Mouse (Mus musculus) myocyte (in vitro differentiated cells): ENCODE results near the gene Crp. TPM values are rescaled to one million over a fixed set of nuclear protein-coding genes. Genes with fewer than 3 reads are reported as not detected.

Experiments
- H3K27me3 ChIP-seq: one replicate; pipeline ENCODE4 v1.6.1; 2011; ENCODE audit not compliant: control insufficient read depth, insufficient read depth, insufficient read length
- H3K36me3 ChIP-seq: one replicate; pipeline ENCODE4 v1.6.1; 2011; ENCODE audit not compliant: control insufficient read depth, insufficient read depth
- H3K4me2 ChIP-seq: one replicate; pipeline ENCODE4 v1.6.1; 2011; ENCODE audit warnings: low read depth, control low read depth
- H3K4me3 ChIP-seq: one replicate; pipeline ENCODE4 v1.5.1; 2011; ENCODE audit warnings: mild to moderate bottlenecking, control low read depth, moderate library complexity
- H3K79me2 ChIP-seq: one replicate; pipeline ENCODE4 v1.6.1; 2011; ENCODE audit not compliant: control insufficient read depth, insufficient read depth
- H3ac ChIP-seq: one replicate; pipeline ENCODE4 v1.6.1; 2011; ENCODE audit not compliant: control insufficient read depth, insufficient read length
- CEBPB ChIP-seq: IDR thresholded peaks from 2 replicates; pipeline ENCODE4 v1.6.1; 2011; ENCODE audit warnings: mild to moderate bottlenecking, moderate library complexity; ENCODE audit not compliant: poor library complexity, insufficient read depth, severe bottlenecking
- E2F4 ChIP-seq: IDR thresholded peaks from one replicate; pipeline ENCODE4 v1.6.1; 2011; ENCODE audit warnings: mild to moderate bottlenecking, control low read depth, moderate library complexity; ENCODE audit not compliant: insufficient read depth
- MAX ChIP-seq: IDR thresholded peaks from one replicate; pipeline ENCODE4 v1.6.1; 2011; ENCODE audit warnings: low read depth, mild to moderate bottlenecking, control low read depth
- MYOD1 ChIP-seq, 3 experiments: IDR thresholded peaks; one replicate each; pipeline ENCODE4 v1.6.1; 2011; ENCODE audit warnings: control low read depth in 2 of 3, low read depth in 2 of 3, mild to moderate bottlenecking in 2 of 3, moderate library complexity in 1 of 3; ENCODE audit not compliant: insufficient read length in 2 of 3, control insufficient read depth in 1 of 3
- MYOG ChIP-seq, 3 experiments: IDR thresholded peaks; one replicate each; pipeline ENCODE4 v1.6.1; 2011; ENCODE audit warnings: control low read depth in 2 of 3, low read depth in 2 of 3, mild to moderate bottlenecking in 2 of 3; ENCODE audit not compliant: insufficient read length in 2 of 3, control insufficient read depth in 1 of 3, insufficient read depth in 1 of 3
- POLR2A ChIP-seq: IDR thresholded peaks from one replicate; pipeline ENCODE4 v1.6.1; 2011; ENCODE audit warnings: low read depth, mild to moderate bottlenecking, control low read depth, moderate library complexity; ENCODE audit not compliant: insufficient read length
- POLR2AphosphoS2 ChIP-seq: IDR thresholded peaks from one replicate; pipeline ENCODE4 v1.6.1; 2011; ENCODE audit warnings: low read depth, control low read depth; ENCODE audit not compliant: insufficient read length
- REST ChIP-seq: IDR thresholded peaks from one replicate; pipeline ENCODE4 v1.6.1; 2011; ENCODE audit warnings: mild to moderate bottlenecking, control low read depth, moderate library complexity; ENCODE audit not compliant: insufficient read depth, insufficient read length
- SRF ChIP-seq: IDR thresholded peaks from one replicate; pipeline ENCODE4 v1.6.1; 2011; ENCODE audit warnings: low read depth; ENCODE audit not compliant: control insufficient read depth, insufficient read length
- TCF12 ChIP-seq: IDR thresholded peaks from one replicate; pipeline ENCODE4 v1.6.1; 2011; ENCODE audit warnings: mild to moderate bottlenecking, control low read depth; ENCODE audit not compliant: poor library complexity, insufficient read depth, severe bottlenecking
- TCF3 ChIP-seq: IDR thresholded peaks from one replicate; pipeline ENCODE4 v1.6.1; 2011; ENCODE audit warnings: low read depth, control low read depth; ENCODE audit not compliant: insufficient read length
- USF1 ChIP-seq: IDR thresholded peaks from one replicate; pipeline ENCODE4 v1.6.1; 2011; ENCODE audit warnings: low read depth, mild to moderate bottlenecking, control low read depth, moderate library complexity
- polyA plus RNA-seq: library from polyadenylated mRNA; unstranded; fragments of >200 nt; fragmentation: generic; extraction: Trizol; gene quantifications from one replicate; pipeline ENCODE4 v1.2.1, GENCODE M21; 2012; ENCODE audit warnings: missing spikeins

Crp gene
- polyA plus RNA-seq, 1 experiment: not detected

DNA sequence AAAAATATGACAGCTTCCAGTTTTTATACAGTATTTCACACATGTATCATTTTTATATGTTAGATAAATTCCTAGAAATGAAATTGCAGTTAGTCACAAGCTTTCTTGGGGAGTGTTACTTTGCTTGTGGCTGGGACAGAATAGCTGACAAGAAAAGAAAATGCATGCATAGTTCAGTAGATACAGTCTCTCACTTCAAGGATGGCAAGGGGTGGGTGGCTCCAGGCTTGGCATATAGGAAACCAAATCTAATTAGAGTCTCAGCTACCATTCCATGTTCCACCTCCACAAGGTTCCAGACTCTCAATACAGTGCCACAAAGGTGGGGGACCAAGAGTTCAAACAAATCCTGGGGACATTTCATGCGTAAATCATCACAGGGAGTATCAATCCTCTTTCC is 61.7 kb downstream of the Crp start:
- no peaks in the 10 kb centered on the region for H3K36me3 ChIP-seq
- no peak overlapping the region for H3ac ChIP-seq
- H3K79me2 ChIP-seq: no peaks in the 10 kb centered on the region
- no peaks in the 10 kb centered on the region for H3K27me3 ChIP-seq
- no peak overlapping the region for H3K4me2 ChIP-seq
- TF ChIP-seq CEBPB: no peak
- no peak for TF ChIP-seq TCF12
- TF ChIP-seq POLR2A: no peak
- no peak for TF ChIP-seq MAX
- no peak for TF ChIP-seq POLR2AphosphoS2
- H3K4me3 ChIP-seq: no peak overlapping the region

DNA sequence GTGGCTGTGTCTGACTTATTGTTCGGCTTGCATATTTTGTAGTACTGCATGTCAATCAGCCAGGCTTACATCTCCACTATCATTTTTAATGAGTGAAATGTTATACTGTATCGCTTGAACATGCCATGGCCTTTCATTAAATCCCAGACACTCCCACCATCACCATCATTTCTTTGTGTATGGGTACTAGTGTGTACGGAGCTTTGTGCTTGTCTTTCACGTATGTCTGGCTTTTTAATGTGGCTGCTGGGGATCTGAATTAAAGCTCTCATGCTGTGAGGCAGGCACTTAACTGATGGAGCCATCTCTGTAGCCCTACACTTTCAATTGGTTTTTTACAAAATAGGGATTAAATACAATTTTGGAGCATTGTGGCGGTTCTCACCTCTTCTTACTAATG is 81.3 kb downstream of the Crp start:
- no peak for TF ChIP-seq CEBPB
- TF ChIP-seq POLR2AphosphoS2: no peak
- TF ChIP-seq POLR2A: no peak
- TF ChIP-seq E2F4: no peak
- TF ChIP-seq MYOG (IDR thresholded peaks at IDR 0.05; ENCODE audit: control insufficient read depth in 1 of 3, insufficient read depth in 1 of 3, insufficient read length in 2 of 3, low read depth in 2 of 3): no peak
- TF ChIP-seq MYOD1 (IDR thresholded peaks at IDR 0.05; ENCODE audit: control insufficient read depth in 1 of 3, insufficient read length in 2 of 3, low read depth in 2 of 3): no peak
- no peak for TF ChIP-seq USF1
- no peak for TF ChIP-seq TCF3
- TF ChIP-seq REST: no peak
- no peak for TF ChIP-seq SRF
- TF ChIP-seq MAX: no peak
- no peak for TF ChIP-seq TCF12
- no peaks in the 10 kb centered on the region for H3K27me3 ChIP-seq
- no peaks in the 10 kb centered on the region for H3K79me2 ChIP-seq
- no peak overlapping the region for H3ac ChIP-seq
- H3K4me2 ChIP-seq: no peak overlapping the region
- H3K36me3 ChIP-seq: no peaks in the 10 kb centered on the region
- no peak overlapping the region for H3K4me3 ChIP-seq

DNA sequence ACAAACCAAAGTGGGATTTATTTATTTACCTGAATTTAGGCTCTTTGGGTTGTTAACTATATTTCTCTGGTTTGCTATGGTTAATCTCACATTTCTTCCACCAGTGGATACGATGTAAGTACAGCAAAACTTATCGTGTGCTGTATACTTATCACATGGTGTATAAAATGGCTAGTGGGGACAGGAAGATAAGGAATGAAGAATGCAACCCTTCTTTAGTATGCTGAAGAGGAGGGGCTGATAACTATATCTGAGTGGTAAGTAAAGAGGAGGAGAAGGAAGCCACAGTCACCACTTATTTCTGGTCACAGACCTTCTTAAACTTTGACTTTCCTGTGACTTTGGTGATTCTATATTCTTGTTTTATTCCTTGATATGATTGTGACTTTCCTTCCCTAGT is 87.5 kb downstream of the Crp start:
- no peak overlapping the region for H3K4me3 ChIP-seq
- TF ChIP-seq TCF12: no peak
- no peak for TF ChIP-seq SRF
- no peak for TF ChIP-seq MYOD1 (IDR thresholded peaks at IDR 0.05; ENCODE audit: control insufficient read depth in 1 of 3, insufficient read length in 2 of 3, low read depth in 2 of 3)
- no peak for TF ChIP-seq USF1
- no peak for TF ChIP-seq POLR2AphosphoS2
- TF ChIP-seq POLR2A: no peak
- TF ChIP-seq TCF3: no peak
- no peak for TF ChIP-seq MAX
- no peak for TF ChIP-seq E2F4
- no peak for TF ChIP-seq REST
- TF ChIP-seq MYOG (IDR thresholded peaks at IDR 0.05; ENCODE audit: control insufficient read depth in 1 of 3, insufficient read depth in 1 of 3, insufficient read length in 2 of 3, low read depth in 2 of 3): no peak
- no peaks in the 10 kb centered on the region for H3K79me2 ChIP-seq
- no peaks in the 10 kb centered on the region for H3K36me3 ChIP-seq
- no peak overlapping the region for H3ac ChIP-seq
- no peak overlapping the region for H3K4me2 ChIP-seq
- H3K27me3 ChIP-seq: no peaks in the 10 kb centered on the region

DNA sequence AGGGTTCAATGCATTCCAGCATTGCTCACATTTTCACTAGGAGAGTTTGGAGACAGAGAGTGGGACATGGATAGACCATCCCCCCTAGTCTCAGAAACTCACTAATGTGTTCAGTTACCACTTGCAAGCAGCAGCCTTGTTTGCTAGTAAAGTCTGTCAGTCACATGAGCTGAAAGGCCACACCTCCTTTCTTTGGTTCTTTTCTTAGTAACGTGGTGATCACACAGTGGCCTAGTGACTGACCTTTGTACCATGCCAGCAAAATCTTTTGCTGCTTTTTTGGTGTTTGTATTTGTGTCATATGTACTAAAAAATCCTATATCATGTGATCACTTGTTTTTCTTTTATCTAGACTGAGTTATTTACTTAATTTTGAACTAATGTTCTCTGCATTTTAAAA is 88.0 kb downstream of the Crp start:
- TF ChIP-seq REST (no peak), MYOD1 (IDR thresholded peaks at IDR 0.05; ENCODE audit: control insufficient read depth in 1 of 3, insufficient read length in 2 of 3, low read depth in 2 of 3) (no peak), MAX (no peak), TCF3 (no peak), E2F4 (no peak), CEBPB (no peak), TCF12 (no peak), USF1 (no peak), MYOG (IDR thresholded peaks at IDR 0.05; ENCODE audit: control insufficient read depth in 1 of 3, insufficient read depth in 1 of 3, insufficient read length in 2 of 3, low read depth in 2 of 3) (no peak), POLR2A (no peak)
- H3K27me3 ChIP-seq: no peaks in the 10 kb centered on the region
- no peak overlapping the region for H3K4me3 ChIP-seq
- H3K79me2 ChIP-seq: no peaks in the 10 kb centered on the region
- H3K4me2 ChIP-seq: no peak overlapping the region
- no peak overlapping the region for H3ac ChIP-seq
- no peaks in the 10 kb centered on the region for H3K36me3 ChIP-seq

DNA sequence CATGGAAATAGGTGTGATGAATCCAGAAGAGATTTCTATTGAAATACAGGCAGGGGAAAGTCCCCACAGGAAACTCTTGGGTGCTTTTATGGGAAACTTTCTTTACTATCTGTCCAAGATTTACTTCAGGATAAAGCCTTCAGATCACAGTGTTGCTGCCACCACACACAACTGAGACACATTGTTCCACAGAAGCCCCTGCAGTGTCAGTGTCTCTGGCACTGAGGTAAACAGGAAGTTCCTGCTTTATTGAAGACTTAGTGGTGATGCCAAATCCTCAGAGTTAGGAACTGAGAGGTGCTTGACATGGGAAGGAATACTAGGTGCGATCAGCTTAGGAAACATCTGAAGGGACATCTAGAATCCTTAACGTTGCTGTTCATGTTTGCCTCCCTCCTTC is 131.1 kb downstream of the Crp start:
- Histone ChIP-seq H3K4me2 (no peak overlapping the region), H3ac (no peak overlapping the region), H3K79me2 (no peaks in the 10 kb centered on the region), H3K27me3 (no peaks in the 10 kb centered on the region), H3K4me3 (no peak overlapping the region), H3K36me3 (no peaks in the 10 kb centered on the region)
- TF ChIP-seq TCF3 (no peak), MYOG (IDR thresholded peaks at IDR 0.05; ENCODE audit: control insufficient read depth in 1 of 3, insufficient read depth in 1 of 3, insufficient read length in 2 of 3, low read depth in 2 of 3) (no peak), POLR2A (no peak), MYOD1 (IDR thresholded peaks at IDR 0.05; ENCODE audit: control insufficient read depth in 1 of 3, insufficient read length in 2 of 3, low read depth in 2 of 3) (no peak), E2F4 (no peak), SRF (no peak), USF1 (no peak), REST (no peak), TCF12 (no peak), POLR2AphosphoS2 (no peak), CEBPB (no peak), MAX (no peak)
